Mouse (Mus musculus) heart, embryonic 14.5 days (tissue): Measurements from ENCODE around the gene Pir. TPM values are rescaled to one million over a fixed set of nuclear protein-coding genes. Genes with fewer than 3 reads are reported as not detected.

ENCODE experiments used
- ATAC-seq: fragments of 200-750 bp; cut with Nextera tagmentation; 2 replicates; pipeline ENCODE4 v1.8.0; 2017; ENCODE audit warnings: low read depth, moderate TSS enrichment; ENCODE audit not compliant: insufficient number of reproducible peaks, insufficient read depth, low FRiP score
- H3K27ac ChIP-seq, 2 experiments: fragments of 200-500 bp in 1 of 2; fragments of 300-500 bp in 1 of 2; sonication (generic) in 1 of 2; replicated peaks in 1 of 2; 2 replicates each; pipeline ENCODE4 v1.5.1; 2012 to 2014; ENCODE audit warnings: low read depth in 2 of 2, low read length in 2 of 2, control low read depth in 1 of 2, mild to moderate bottlenecking in 1 of 2, mixed read lengths in 1 of 2; ENCODE audit not compliant: control insufficient read depth in 1 of 2, insufficient read depth in 1 of 2
- H3K27me3 ChIP-seq: fragments of 300-500 bp; sonication (generic); 2 replicates; pipeline ENCODE4 v1.6.1; 2014; ENCODE audit warnings: mild to moderate bottlenecking, low read length, control low read depth; ENCODE audit not compliant: control insufficient read depth, insufficient read depth
- H3K36me3 ChIP-seq: fragments of 300-500 bp; sonication (generic); 2 replicates; pipeline ENCODE4 v1.6.1; 2014; ENCODE audit warnings: mild to moderate bottlenecking, control low read depth, low read length, mixed read lengths; ENCODE audit not compliant: control insufficient read depth, insufficient read depth
- H3K4me1 ChIP-seq, 2 experiments: fragments of 200-500 bp in 1 of 2; fragments of 300-500 bp in 1 of 2; sonication (generic) in 1 of 2; 2 replicates each; pipeline ENCODE4 v1.6.1; 2012 to 2014; ENCODE audit warnings: low read length in 2 of 2, control low read depth in 1 of 2, mixed read lengths in 1 of 2; ENCODE audit not compliant: control insufficient read depth in 2 of 2, insufficient read depth in 2 of 2
- H3K4me2 ChIP-seq: fragments of 300-500 bp; sonication (generic); 2 replicates; pipeline ENCODE4 v1.6.1; 2014; ENCODE audit warnings: mild to moderate bottlenecking, low read length
- H3K4me3 ChIP-seq, 2 experiments: fragments of 200-500 bp in 1 of 2; fragments of 300-500 bp in 1 of 2; sonication (generic) in 1 of 2; 2 replicates each; pipeline ENCODE4 v1.5.1; 2012 to 2014; ENCODE audit warnings: low read length in 2 of 2, mild to moderate bottlenecking in 2 of 2, control low read depth in 1 of 2, low read depth in 1 of 2, moderate library complexity in 1 of 2; ENCODE audit not compliant: control insufficient read depth in 1 of 2, insufficient read depth in 1 of 2
- H3K9ac ChIP-seq: fragments of 300-500 bp; sonication (generic); 2 replicates; pipeline ENCODE4 v1.6.1; 2014; ENCODE audit warnings: mild to moderate bottlenecking, low read length
- H3K9me3 ChIP-seq: fragments of 300-500 bp; sonication (generic); 2 replicates; pipeline ENCODE4 v1.6.1; 2016; ENCODE audit warnings: low read length, control low read depth; ENCODE audit not compliant: control insufficient read depth
- WGBS: fragments of 180-500 bp; shearing (Covaris S2); extraction: QIAGEN DNeasy Blood & Tissue Kit; methylation state at CpG from one replicate; pipeline ENCODE4 v1.1.7; 2014; 5-methylcytosine and 5-hydroxymethylcytosine counted together
- polyA plus RNA-seq: library from polyadenylated mRNA; unstranded; fragments of >200 nt; fragmentation: Nextera tagmentation; extraction: Ambion mirVana; gene quantifications from 2 replicates; pipeline ENCODE4 v1.2.1, GENCODE M21; 2014

Pir gene
- polyA plus RNA-seq, 1 experiment from 2014 or later: 8.0 TPM

DNA sequence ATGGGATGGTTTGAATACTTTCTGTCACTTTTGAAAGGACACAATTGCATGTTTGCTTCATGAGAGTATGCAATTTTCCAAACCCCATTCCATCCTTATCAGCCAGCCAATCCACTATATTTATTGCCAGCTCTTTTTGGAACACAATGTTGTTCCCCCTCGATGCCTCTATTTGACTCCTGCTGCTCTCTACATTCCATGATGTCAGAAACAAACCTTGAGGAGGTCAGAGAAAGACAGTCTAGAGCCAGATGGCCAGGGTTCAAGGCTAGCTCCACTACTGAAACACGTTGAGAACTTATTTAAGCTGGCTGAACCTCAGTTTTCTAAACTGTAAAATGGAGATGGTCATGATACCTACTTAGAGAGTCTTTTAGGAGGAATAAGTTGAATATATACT is 37.1 kb downstream of the Pir start:
- Histone ChIP-seq H3K36me3 (no peaks in the 10 kb centered on the region), H3K27me3 (no peaks in the 10 kb centered on the region), H3K4me1 (no peaks in the 10 kb centered on the region), H3K27ac (no peak overlapping the region), H3K9ac (no peak overlapping the region), H3K4me2 (no peak overlapping the region), H3K9me3 (no peaks in the 10 kb centered on the region), H3K4me3 (no peak overlapping the region)
- ATAC-seq: no peak
- 61% methylated on average over 2 of the region's 2 CpGs for WGBS

DNA sequence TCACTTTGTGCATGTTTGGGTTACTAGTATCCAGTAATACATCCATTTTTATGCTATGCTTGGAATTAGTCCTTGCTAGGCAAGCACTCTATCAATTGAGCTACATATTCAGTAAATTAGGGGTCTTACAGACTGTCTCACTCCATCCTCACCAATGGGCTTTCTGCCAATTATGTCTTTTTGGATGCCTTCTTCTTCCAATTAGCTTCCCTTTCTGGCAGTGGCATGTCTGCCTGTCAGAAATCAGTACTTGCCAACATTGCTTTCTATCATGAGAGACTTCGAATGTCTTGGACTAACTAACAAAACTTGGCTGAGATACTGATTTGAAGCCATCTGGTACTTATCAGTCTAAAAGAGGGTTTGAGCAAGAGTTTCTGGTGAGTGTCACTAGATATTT is 44.7 kb downstream of the Pir start:
- Histone ChIP-seq H3K4me1 (no peaks in the 10 kb centered on the region), H3K9ac (no peak overlapping the region), H3K4me3 (no peak overlapping the region), H3K36me3 (no peaks in the 10 kb centered on the region), H3K27ac (no peak overlapping the region), H3K9me3 (no peaks in the 10 kb centered on the region), H3K27me3 (no peaks in the 10 kb centered on the region), H3K4me2 (no peak overlapping the region)
- 38% methylated on average over 1 of the region's 1 CpGs for WGBS
- ATAC-seq: no peak

DNA sequence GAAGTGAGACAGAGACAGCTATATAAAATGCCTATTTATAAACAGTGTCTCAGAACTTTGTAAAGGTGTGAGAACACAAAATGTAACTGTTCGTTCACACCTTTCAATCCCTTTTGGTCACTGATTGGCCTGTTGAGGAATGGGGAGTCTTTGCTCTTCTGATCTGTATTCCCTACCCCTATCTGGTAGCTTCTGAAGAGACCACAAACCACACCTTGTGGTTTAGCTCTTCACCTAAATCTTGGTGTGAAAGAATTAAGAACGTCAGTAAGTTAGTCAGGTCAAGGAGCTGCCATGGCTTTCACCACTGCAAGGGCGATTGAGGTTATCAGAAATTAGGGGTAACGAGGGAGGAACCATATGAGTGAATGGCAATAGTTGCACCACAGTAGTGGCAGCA is 49.4 kb downstream of the Pir start:
- Histone ChIP-seq H3K4me3 (no peak overlapping the region), H3K36me3 (no peaks in the 10 kb centered on the region), H3K4me1 (no peaks in the 10 kb centered on the region), H3K27me3 (no peaks in the 10 kb centered on the region), H3K9ac (no peak overlapping the region), H3K27ac (no peak overlapping the region), H3K4me2 (no peak overlapping the region), H3K9me3 (no peaks in the 10 kb centered on the region)
- ATAC-seq: no peak
- WGBS: 77% methylated on average over 4 of the region's 4 CpGs

- Histone ChIP-seq H3K4me3 (no peak overlapping the region), H3K4me2 (no peak overlapping the region), H3K27me3 (no peaks in the 10 kb centered on the region), H3K9ac (no peak overlapping the region), H3K27ac (no peak overlapping the region), H3K36me3 (no peaks in the 10 kb centered on the region), H3K9me3 (0 out of 2 replicates have a peak, but pooled peaks cover 3% of the 10 kb centered on the region), H3K4me1 (no peaks in the 10 kb centered on the region)
- ATAC-seq: no peak
- WGBS: 81% methylated on average over 3 of the region's 3 CpGs
These were observed 50.9 kb downstream of the Pir start for GRCm38 (mm10) chrX:164320031-164320430.

GRCm38 (mm10) chrX:164322492-164322891 is 53.3 kb downstream of the Pir start:
- no peak overlapping the region for H3K4me3 ChIP-seq
- 62% methylated on average over 5 of the region's 5 CpGs for WGBS
- H3K4me1 ChIP-seq: no peaks in the 10 kb centered on the region
- H3K27me3 ChIP-seq: no peaks in the 10 kb centered on the region
- no peak overlapping the region for H3K27ac ChIP-seq
- H3K4me2 ChIP-seq: no peak overlapping the region
- no peak overlapping the region for H3K9ac ChIP-seq
- 0 out of 2 replicates have a peak, but pooled peaks cover 3% of the 10 kb centered on the region for H3K9me3 ChIP-seq
- no peaks in the 10 kb centered on the region for H3K36me3 ChIP-seq
- ATAC-seq: no peak

DNA sequence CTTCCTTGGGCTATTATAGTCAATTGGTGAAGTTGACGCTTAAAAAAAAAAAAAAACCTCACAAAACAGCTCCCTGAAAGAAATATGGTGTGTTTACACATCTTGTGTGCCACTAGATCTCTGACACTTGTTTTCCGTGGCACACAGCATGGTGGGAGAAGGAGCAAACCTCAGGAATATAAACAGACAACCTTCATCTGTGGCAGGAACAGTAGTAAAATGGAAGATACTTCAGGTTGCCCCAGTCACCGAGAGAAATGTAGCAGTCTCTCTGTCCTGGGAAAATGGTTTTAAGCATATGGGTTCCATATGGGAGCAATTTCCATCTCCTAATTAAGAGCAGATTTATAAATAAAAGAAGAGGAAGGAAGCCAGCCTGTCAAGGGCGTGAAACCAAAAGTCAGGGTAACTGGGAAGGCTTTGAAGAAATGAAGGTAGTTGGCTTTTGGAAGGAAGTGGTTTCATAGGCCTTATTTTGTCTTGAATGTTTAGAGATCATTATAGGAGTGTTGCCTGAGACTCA is 54.3 kb downstream of the Pir start:
- WGBS: 69% methylated on average over 4 of the region's 4 CpGs
- H3K27ac ChIP-seq: no peak overlapping the region
- H3K4me2 ChIP-seq: no peak overlapping the region
- H3K36me3 ChIP-seq: no peaks in the 10 kb centered on the region
- no peaks in the 10 kb centered on the region for H3K4me1 ChIP-seq
- H3K4me3 ChIP-seq: no peak overlapping the region
- ATAC-seq: no peak
- H3K9ac ChIP-seq: no peak overlapping the region
- H3K27me3 ChIP-seq: no peaks in the 10 kb centered on the region
- H3K9me3 ChIP-seq: 0 out of 2 replicates have a peak, but pooled peaks cover 3% of the 10 kb centered on the region

DNA sequence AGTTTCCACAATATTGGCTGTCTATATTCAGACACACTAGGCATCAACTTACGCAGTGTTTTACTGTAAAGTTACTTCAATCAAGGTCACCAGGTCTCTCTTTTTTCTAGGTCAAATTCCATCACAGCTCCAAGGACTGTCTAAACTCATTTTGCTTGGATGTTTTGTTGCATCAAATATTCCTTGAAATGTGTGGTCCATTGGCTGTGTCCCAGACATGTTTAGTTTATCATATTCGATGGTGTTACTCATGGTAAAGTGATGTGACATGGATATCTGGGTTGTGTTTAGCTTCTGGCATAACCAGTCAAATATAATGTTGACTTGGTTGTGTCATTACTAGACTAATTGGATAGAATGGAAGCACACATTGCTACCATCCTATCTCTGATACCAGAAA is 61.2 kb downstream of the Pir start:
- no peak overlapping the region for H3K4me2 ChIP-seq
- no peaks in the 10 kb centered on the region for H3K9me3 ChIP-seq
- no peaks in the 10 kb centered on the region for H3K27me3 ChIP-seq
- H3K4me1 ChIP-seq: no peaks in the 10 kb centered on the region
- no peak for ATAC-seq
- WGBS: 71% methylated on average over 2 of the region's 2 CpGs
- no peak overlapping the region for H3K27ac ChIP-seq
- H3K9ac ChIP-seq: no peak overlapping the region
- H3K4me3 ChIP-seq: no peak overlapping the region
- H3K36me3 ChIP-seq: no peaks in the 10 kb centered on the region

GRCm38 (mm10) chrX:164330766-164331165 is 61.6 kb downstream of the Pir start:
- Histone ChIP-seq H3K4me1 (no peaks in the 10 kb centered on the region), H3K9me3 (no peaks in the 10 kb centered on the region), H3K27ac (no peak overlapping the region), H3K36me3 (no peaks in the 10 kb centered on the region), H3K9ac (no peak overlapping the region), H3K4me2 (no peak overlapping the region), H3K27me3 (no peaks in the 10 kb centered on the region), H3K4me3 (no peak overlapping the region)
- WGBS: 69% methylated on average over 3 of the region's 3 CpGs
- no peak for ATAC-seq
